Mouse (Mus musculus) kidney, embryonic 14.5 days (tissue): ENCODE results near the gene Tk1. TPM values are rescaled to one million over a fixed set of nuclear protein-coding genes. Genes with fewer than 3 reads are reported as not detected.

Experiments used
- ATAC-seq: fragments of 200-750 bp; cut with Nextera tagmentation; 2 replicates; pipeline ENCODE4 v1.8.0; 2017; ENCODE audit warnings: moderate number of reproducible peaks, mild to moderate bottlenecking, moderate TSS enrichment, moderate library complexity; ENCODE audit not compliant: low FRiP score, low TSS enrichment
- H3K27ac ChIP-seq: fragments of 300-500 bp; sonication (generic); 2 replicates; pipeline ENCODE4 v1.5.1; 2014; ENCODE audit warnings: low read depth, mild to moderate bottlenecking, low read length, moderate library complexity, mixed read lengths
- H3K27me3 ChIP-seq: fragments of 300-500 bp; sonication (generic); 2 replicates; pipeline ENCODE4 v1.6.1; 2014; ENCODE audit warnings: mild to moderate bottlenecking, low read length; ENCODE audit not compliant: control insufficient read depth, insufficient read depth
- H3K36me3 ChIP-seq: fragments of 300-500 bp; sonication (generic); 2 replicates; pipeline ENCODE4 v1.6.1; 2014; ENCODE audit warnings: low read length, mixed read lengths; ENCODE audit not compliant: control insufficient read depth, insufficient read depth
- H3K4me1 ChIP-seq: fragments of 300-500 bp; sonication (generic); 2 replicates; pipeline ENCODE4 v1.6.1; 2014; ENCODE audit warnings: low read length, mixed read lengths; ENCODE audit not compliant: control insufficient read depth, insufficient read depth
- H3K4me2 ChIP-seq: fragments of 300-500 bp; sonication (generic); replicated peaks from 2 replicates; pipeline ENCODE4 v1.6.1; 2014; ENCODE audit warnings: low read depth, mild to moderate bottlenecking, low read length
- H3K4me3 ChIP-seq: fragments of 300-500 bp; sonication (generic); 2 replicates; pipeline ENCODE4 v1.5.1; 2014; ENCODE audit warnings: mild to moderate bottlenecking, low read length
- H3K9ac ChIP-seq: fragments of 300-500 bp; sonication (generic); 2 replicates; pipeline ENCODE4 v1.6.1; 2014; ENCODE audit warnings: low read depth, mild to moderate bottlenecking, low read length, moderate library complexity
- H3K9me3 ChIP-seq: fragments of 300-500 bp; sonication (generic); 2 replicates; pipeline ENCODE4 v1.6.1; 2016; ENCODE audit warnings: low read length; ENCODE audit not compliant: control insufficient read depth
- WGBS: fragments of 180-500 bp; shearing (Covaris S2); extraction: QIAGEN DNeasy Blood & Tissue Kit; methylation state at CpG from one replicate; pipeline ENCODE4 v1.1.7; 2014; 5-methylcytosine and 5-hydroxymethylcytosine counted together
- polyA plus RNA-seq: library from polyadenylated mRNA; unstranded; fragments of >200 nt; fragmentation: Nextera tagmentation; extraction: Ambion mirVana; gene quantifications from 2 replicates; pipeline ENCODE4 v1.2.1, GENCODE M21; 2014

Tk1 gene
- polyA plus RNA-seq, 1 experiment from 2014 or later, result 129 TPM

DNA sequence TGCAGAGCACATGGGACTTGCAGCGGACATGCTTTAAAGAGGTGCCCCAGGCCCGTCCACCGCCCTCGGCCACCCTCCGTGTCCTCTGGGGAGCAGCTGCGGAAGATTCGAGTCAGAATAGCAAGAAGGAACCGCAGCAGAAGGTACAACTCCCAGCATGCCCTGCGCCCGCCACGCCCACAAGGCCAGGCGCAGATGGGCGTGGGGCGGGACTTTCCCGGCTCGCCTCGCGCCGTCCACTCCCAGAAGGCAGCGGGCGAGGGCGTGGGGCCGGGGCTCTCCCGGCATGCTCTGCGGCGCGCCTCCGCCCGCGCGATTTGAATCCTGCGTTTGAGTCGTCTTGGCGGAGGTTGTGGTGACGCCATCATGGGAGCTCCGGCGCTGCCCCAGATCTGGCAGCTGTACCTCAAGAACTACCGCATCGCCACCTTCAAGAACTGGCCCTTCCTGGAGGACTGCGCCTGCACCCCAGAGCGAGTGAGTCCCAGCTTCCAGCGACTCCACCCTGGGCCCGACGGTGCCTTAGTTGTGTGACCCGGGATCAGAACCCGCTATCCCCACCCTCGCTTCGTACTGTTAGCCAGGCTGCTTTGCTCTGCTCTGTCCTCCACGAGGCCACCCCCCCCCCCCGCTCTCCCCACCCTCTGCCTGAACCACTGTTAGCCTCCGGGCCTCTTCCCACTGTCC lies 23.2 kb upstream of the Tk1 start, which contains the start of gene Birc5:
TSS of gene Birc5 (plus strand) at position 267 of the 687 bp plus-strand sequence.
- H3K27me3 ChIP-seq, result no peaks in the 10 kb centered on the region
- H3K36me3 ChIP-seq, result peaks cover 24% of the 10 kb centered on the region
- peak within 1 kb of the TSS; percentile 87 for H3K9ac ChIP-seq
- peak within 1 kb of the TSS; percentile 97 for H3K27ac ChIP-seq
- no peaks in the 10 kb centered on the region for H3K9me3 ChIP-seq
- peaks cover 22% of the 10 kb centered on the region for H3K4me1 ChIP-seq
- under 1% methylated on average over 51 of the region's 51 CpGs for WGBS
- H3K4me2 ChIP-seq, result peak within 1 kb of the TSS; percentile 90
- peak; percentile 94 for ATAC-seq
- H3K4me3 ChIP-seq, result peak within 1 kb of the TSS; percentile 72

- peak overlapping the region; percentile 72 for H3K4me3 ChIP-seq
- peak overlapping the region; percentile 90 for H3K4me2 ChIP-seq
- H3K4me1 ChIP-seq, result peaks cover 22% of the 10 kb centered on the region
- WGBS, result 4% methylated on average over 19 of the region's 19 CpGs
- H3K36me3 ChIP-seq, result peaks cover 17% of the 10 kb centered on the region
- peak overlapping the region; percentile 97 for H3K27ac ChIP-seq
- ATAC-seq, result peak; percentile 82
- H3K27me3 ChIP-seq, result no peaks in the 10 kb centered on the region
- H3K9ac ChIP-seq, result peak overlapping the region; percentile 78
- no peaks in the 10 kb centered on the region for H3K9me3 ChIP-seq
Observed at GRCm38 (mm10) chr11:117848271-117848984, 22.5 kb upstream of the Tk1 start.

- Histone ChIP-seq H3K27ac (peak overlapping the region; percentile 97), H3K27me3 (no peaks in the 10 kb centered on the region), H3K36me3 (peaks cover 9% of the 10 kb centered on the region), H3K4me2 (peak overlapping the region; percentile 90), H3K9me3 (no peaks in the 10 kb centered on the region), H3K4me1 (peaks cover 22% of the 10 kb centered on the region), H3K4me3 (peak overlapping the region; percentile 72; the same call in 1 of the 2 replicates), H3K9ac (peak overlapping the region; percentile 78)
- 71% methylated on average over 7 of the region's 7 CpGs for WGBS
- ATAC-seq, result no peak
Observed at GRCm38 (mm10) chr11:117847593-117848215, 21.8 kb upstream of the Tk1 start.

DNA sequence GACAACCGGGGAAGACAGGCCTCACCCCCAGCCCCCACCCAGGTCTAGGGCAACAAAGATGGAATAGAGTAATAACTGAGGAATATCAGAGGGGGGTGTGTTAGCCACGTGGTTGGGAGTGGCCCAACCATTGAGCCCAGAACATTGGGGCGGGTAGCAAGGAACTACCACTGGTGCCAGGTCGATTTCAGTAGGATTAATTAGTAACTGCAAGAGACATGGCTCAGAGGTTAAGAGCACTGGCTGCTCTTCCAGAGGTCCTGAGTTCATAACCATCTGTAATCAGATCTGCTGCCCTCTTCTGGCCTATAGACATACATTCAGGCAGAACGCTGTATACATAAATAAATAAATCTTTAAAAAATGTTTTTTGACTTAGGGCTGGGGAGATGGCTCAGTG lies 20.7 kb upstream of the Tk1 start:
- no peaks in the 10 kb centered on the region for H3K27me3 ChIP-seq
- 58% methylated on average over 5 of the region's 5 CpGs for WGBS
- H3K4me1 ChIP-seq, result peaks cover 22% of the 10 kb centered on the region
- no peak overlapping the region for H3K27ac ChIP-seq
- H3K4me3 ChIP-seq, result no peak overlapping the region
- no peak for ATAC-seq
- no peak overlapping the region for H3K4me2 ChIP-seq
- 0 out of 2 replicates have a peak, but pooled peaks cover under 1% of the 10 kb centered on the region for H3K36me3 ChIP-seq
- no peak overlapping the region for H3K9ac ChIP-seq
- H3K9me3 ChIP-seq, result no peaks in the 10 kb centered on the region

DNA sequence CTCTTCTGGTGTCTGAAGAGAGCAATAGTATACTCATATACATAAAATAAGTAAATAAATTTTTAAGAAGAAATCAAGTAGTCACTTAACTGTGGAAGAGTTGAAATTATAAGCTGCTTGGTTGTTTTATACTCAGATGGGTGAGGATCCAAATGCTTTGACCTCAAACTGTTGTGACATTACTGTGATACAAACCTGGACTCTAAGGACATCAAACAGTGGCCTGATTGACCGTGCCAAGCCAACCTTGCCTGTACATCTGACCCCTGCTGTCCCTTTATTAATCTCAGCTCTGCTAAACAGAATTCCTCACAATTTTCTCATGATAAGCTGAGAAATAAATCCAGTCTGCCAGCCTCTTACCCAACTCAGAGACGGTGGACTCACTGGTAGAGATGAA lies 19.8 kb upstream of the Tk1 start:
- ATAC-seq, result no peak
- H3K4me1 ChIP-seq, result peaks cover 22% of the 10 kb centered on the region
- H3K9ac ChIP-seq, result no peak overlapping the region
- no peak overlapping the region for H3K27ac ChIP-seq
- H3K36me3 ChIP-seq, result no peaks in the 10 kb centered on the region
- no peaks in the 10 kb centered on the region for H3K27me3 ChIP-seq
- H3K9me3 ChIP-seq, result no peaks in the 10 kb centered on the region
- no peak overlapping the region for H3K4me2 ChIP-seq
- 76% methylated on average over 2 of the region's 2 CpGs for WGBS
- H3K4me3 ChIP-seq, result no peak overlapping the region

- no peak overlapping the region for H3K4me3 ChIP-seq
- 61% methylated on average over 2 of the region's 2 CpGs for WGBS
- no peak overlapping the region for H3K4me2 ChIP-seq
- no peak overlapping the region for H3K9ac ChIP-seq
- H3K4me1 ChIP-seq, result peaks cover 16% of the 10 kb centered on the region
- H3K36me3 ChIP-seq, result no peaks in the 10 kb centered on the region
- H3K9me3 ChIP-seq, result no peaks in the 10 kb centered on the region
- no peaks in the 10 kb centered on the region for H3K27me3 ChIP-seq
- H3K27ac ChIP-seq, result no peak overlapping the region
- no peak for ATAC-seq
Observed at GRCm38 (mm10) chr11:117844997-117845396, 19.1 kb upstream of the Tk1 start.

GRCm38 (mm10) chr11:117843434-117843833 lies 17.5 kb upstream of the Tk1 start:
- WGBS, result 81% methylated on average over 2 of the region's 2 CpGs

GRCm38 (mm10) chr11:117840910-117841309 lies 15.0 kb upstream of the Tk1 start:
- H3K9me3 ChIP-seq, result no peaks in the 10 kb centered on the region
- WGBS, result 24% methylated on average over 1 of the region's 1 CpGs
- no peak for ATAC-seq

More at GRCm38 (mm10) chr11:117843434-117843833, 17.5 kb upstream of the Tk1 start:
- no peaks in the 10 kb centered on the region for H3K9me3 ChIP-seq
- H3K27ac ChIP-seq, result no peak overlapping the region
- H3K27me3 ChIP-seq, result no peaks in the 10 kb centered on the region
- H3K4me1 ChIP-seq, result peaks cover 11% of the 10 kb centered on the region
- ATAC-seq, result no peak
- H3K36me3 ChIP-seq, result no peaks in the 10 kb centered on the region
- no peak overlapping the region for H3K4me2 ChIP-seq
- no peak overlapping the region for H3K9ac ChIP-seq
- H3K4me3 ChIP-seq, result no peak overlapping the region

GRCm38 (mm10) chr11:117839021-117839420 lies 13.1 kb upstream of the Tk1 start:
- Histone ChIP-seq H3K9me3 (no peaks in the 10 kb centered on the region), H3K27me3 (no peaks in the 10 kb centered on the region), H3K4me2 (no peak overlapping the region), H3K27ac (no peak overlapping the region), H3K4me3 (no peak overlapping the region), H3K9ac (no peak overlapping the region), H3K36me3 (no peaks in the 10 kb centered on the region), H3K4me1 (no peaks in the 10 kb centered on the region)
- ATAC-seq, result no peak
- WGBS, result 100% methylated on average over 1 of the region's 1 CpGs

More at GRCm38 (mm10) chr11:117840910-117841309, 15.0 kb upstream of the Tk1 start:
- H3K4me2 ChIP-seq, result no peak overlapping the region
- H3K27ac ChIP-seq, result no peak overlapping the region
- H3K36me3 ChIP-seq, result no peaks in the 10 kb centered on the region
- H3K4me1 ChIP-seq, result no peaks in the 10 kb centered on the region
- no peaks in the 10 kb centered on the region for H3K27me3 ChIP-seq
- no peak overlapping the region for H3K9ac ChIP-seq
- no peak overlapping the region for H3K4me3 ChIP-seq
